Mouse (Mus musculus): Measurements from ENCODE around the gene Galk2. TPM values are rescaled to one million over a fixed set of nuclear protein-coding genes. Genes with fewer than 3 reads are reported as not detected.

Gene Galk2
- polyA plus RNA-seq, 2 experiments = 6.2 to 10.1 TPM

GRCm38 (mm10) chr2:125925081-125925480 lies 66.2 kb downstream of the Galk2 start:
- no peaks in the 10 kb centered on the region for H3K27me3 ChIP-seq (ENCODE audit: control insufficient read depth, insufficient read depth, low read length)
- 0 out of 4 replicates have a peak, but pooled peaks cover 0 to 3% of the 10 kb centered on the region in 2 experiments for H3K4me1 ChIP-seq (replicated peaks; ENCODE audit: control insufficient read depth in 2 of 2, insufficient read depth in 2 of 2, low read length in 1 of 2)
- ATAC-seq (ENCODE audit: insufficient read depth) = no peak
- no peak overlapping the region for H3K4me2 ChIP-seq (ENCODE audit: low read depth)
- H3K9ac ChIP-seq (replicated peaks) = no peak overlapping the region
- no peak overlapping the region for H3K4me3 ChIP-seq (ENCODE audit: insufficient read depth in 1 of 2, low read depth in 2 of 2, low read length in 2 of 2)
- TF ChIP-seq EP300 (IDR thresholded peaks at IDR 0.05; ENCODE audit: low read depth) = no peak
- H3K9me3 ChIP-seq (ENCODE audit: control insufficient read depth, low read length) = no peaks in the 10 kb centered on the region
- H3K27ac ChIP-seq = no peak overlapping the region
- 57% methylated on average over 3 of the region's 3 CpGs for WGBS (ENCODE audit: insufficient replicate concordance)
- no peaks in the 10 kb centered on the region for H3K36me3 ChIP-seq (replicated peaks; ENCODE audit: control insufficient read depth, insufficient read depth, low read depth)
- DNase-seq (ENCODE audit: low read depth in 3 of 3, low spot score in 3 of 3) = no peak

- no peak for DNase-seq (ENCODE audit: low read depth in 3 of 3, low spot score in 3 of 3)
Measured at GRCm38 (mm10) chr2:125929396-125929795, 70.5 kb downstream of the Galk2 start.

GRCm38 (mm10) chr2:125929872-125930271 lies 71.0 kb downstream of the Galk2 start:
- H3K4me1 ChIP-seq (replicated peaks; ENCODE audit: control insufficient read depth in 2 of 2, insufficient read depth in 2 of 2, low read length in 1 of 2) = no peaks in the 10 kb centered on the region
- H3K27ac ChIP-seq = no peak overlapping the region
- no peak for TF ChIP-seq EP300 (IDR thresholded peaks at IDR 0.05; ENCODE audit: low read depth)
- TF ChIP-seq CTCF (IDR thresholded peaks at IDR 0.05; ENCODE audit: low read depth) = no peak
- H3K27me3 ChIP-seq (ENCODE audit: control insufficient read depth, insufficient read depth, low read length) = no peaks in the 10 kb centered on the region
- no peaks in the 10 kb centered on the region for H3K36me3 ChIP-seq (replicated peaks; ENCODE audit: control insufficient read depth, insufficient read depth, low read depth)
- no peaks in the 10 kb centered on the region for H3K9me3 ChIP-seq (ENCODE audit: control insufficient read depth, low read length)
- DNase-seq (ENCODE audit: low read depth in 3 of 3, low spot score in 3 of 3) = no peak
- 53% methylated on average over 2 of the region's 2 CpGs for WGBS (ENCODE audit: insufficient replicate concordance)
- H3K4me3 ChIP-seq (ENCODE audit: insufficient read depth in 1 of 2, low read depth in 2 of 2, low read length in 2 of 2) = no peak overlapping the region
- H3K4me2 ChIP-seq (ENCODE audit: low read depth) = no peak overlapping the region
- ATAC-seq (ENCODE audit: insufficient read depth) = no peak
- no peak overlapping the region for H3K9ac ChIP-seq (replicated peaks)

More at GRCm38 (mm10) chr2:125929396-125929795, 70.5 kb downstream of the Galk2 start:
- ATAC-seq (ENCODE audit: insufficient read depth) = no peak
- H3K4me3 ChIP-seq (ENCODE audit: insufficient read depth in 1 of 2, low read depth in 2 of 2, low read length in 2 of 2) = no peak overlapping the region
- H3K4me1 ChIP-seq (replicated peaks; ENCODE audit: control insufficient read depth in 2 of 2, insufficient read depth in 2 of 2, low read length in 1 of 2) = no peaks in the 10 kb centered on the region
- no peaks in the 10 kb centered on the region for H3K27me3 ChIP-seq (ENCODE audit: control insufficient read depth, insufficient read depth, low read length)
- H3K36me3 ChIP-seq (replicated peaks; ENCODE audit: control insufficient read depth, insufficient read depth, low read depth) = no peaks in the 10 kb centered on the region
- no peak overlapping the region for H3K9ac ChIP-seq (replicated peaks)
- H3K27ac ChIP-seq = no peak overlapping the region
- 75% methylated on average over 3 of the region's 3 CpGs for WGBS (ENCODE audit: insufficient replicate concordance)
- H3K9me3 ChIP-seq (ENCODE audit: control insufficient read depth, low read length) = no peaks in the 10 kb centered on the region
- no peak overlapping the region for H3K4me2 ChIP-seq (ENCODE audit: low read depth)
- TF ChIP-seq CTCF (IDR thresholded peaks at IDR 0.05; ENCODE audit: low read depth) (no peak), EP300 (IDR thresholded peaks at IDR 0.05; ENCODE audit: low read depth) (no peak)

GRCm38 (mm10) chr2:125931193-125931592 lies 72.3 kb downstream of the Galk2 start:
- no peaks in the 10 kb centered on the region for H3K9me3 ChIP-seq (ENCODE audit: control insufficient read depth, low read length)
- DNase-seq (ENCODE audit: low read depth in 3 of 3, low spot score in 3 of 3) (no peak), ATAC-seq (ENCODE audit: insufficient read depth) (no peak)
- TF ChIP-seq EP300 (IDR thresholded peaks at IDR 0.05; ENCODE audit: low read depth) = no peak
- TF ChIP-seq CTCF (IDR thresholded peaks at IDR 0.05; ENCODE audit: low read depth) = no peak
- 71% methylated on average over 5 of the region's 5 CpGs for WGBS (ENCODE audit: insufficient replicate concordance)
- H3K9ac ChIP-seq (replicated peaks) = no peak overlapping the region
- no peaks in the 10 kb centered on the region for H3K4me1 ChIP-seq (replicated peaks; ENCODE audit: control insufficient read depth in 2 of 2, insufficient read depth in 2 of 2, low read length in 1 of 2)
- H3K27ac ChIP-seq = no peak overlapping the region
- no peaks in the 10 kb centered on the region for H3K27me3 ChIP-seq (ENCODE audit: control insufficient read depth, insufficient read depth, low read length)
- H3K36me3 ChIP-seq (replicated peaks; ENCODE audit: control insufficient read depth, insufficient read depth, low read depth) = no peaks in the 10 kb centered on the region
- H3K4me2 ChIP-seq (ENCODE audit: low read depth) = no peak overlapping the region
- H3K4me3 ChIP-seq (ENCODE audit: insufficient read depth in 1 of 2, low read depth in 2 of 2, low read length in 2 of 2) = no peak overlapping the region

- H3K27me3 ChIP-seq (ENCODE audit: control insufficient read depth, insufficient read depth, low read length) = no peaks in the 10 kb centered on the region
- no peak overlapping the region for H3K27ac ChIP-seq
- H3K9me3 ChIP-seq (ENCODE audit: control insufficient read depth, low read length) = no peaks in the 10 kb centered on the region
- TF ChIP-seq EP300 (IDR thresholded peaks at IDR 0.05; ENCODE audit: low read depth) (no peak), CTCF (IDR thresholded peaks at IDR 0.05; ENCODE audit: low read depth) (no peak)
- H3K4me1 ChIP-seq (replicated peaks; ENCODE audit: control insufficient read depth in 2 of 2, insufficient read depth in 2 of 2, low read length in 1 of 2) = no peaks in the 10 kb centered on the region
- no peak overlapping the region for H3K4me3 ChIP-seq (ENCODE audit: insufficient read depth in 1 of 2, low read depth in 2 of 2, low read length in 2 of 2)
- DNase-seq (ENCODE audit: low read depth in 3 of 3, low spot score in 3 of 3) = no peak
- no peak for ATAC-seq (ENCODE audit: insufficient read depth)
- no peak overlapping the region for H3K4me2 ChIP-seq (ENCODE audit: low read depth)
- H3K36me3 ChIP-seq (replicated peaks; ENCODE audit: control insufficient read depth, insufficient read depth, low read depth) = no peaks in the 10 kb centered on the region
- no peak overlapping the region for H3K9ac ChIP-seq (replicated peaks)
Measured at GRCm38 (mm10) chr2:125932734-125933133, 73.8 kb downstream of the Galk2 start.

All from liver, embryonic 14.5 days (tissue).